Mouse (Mus musculus) adrenal gland, postnatal 4 days (tissue): ENCODE data around the gene Wrb. TPM values are rescaled to one million over a fixed set of nuclear protein-coding genes. Genes with fewer than 3 reads are reported as not detected.
"Not testable (repeated sequence)": the region's sequence is repeated elsewhere in the genome, so short reads cannot be mapped to it uniquely, and the experiment has no call there.

Experiments used
- DNase-seq, 2 experiments: peaks; one replicate each; pipeline ENCODE4 v3.0.0; 2021 to 2022; ENCODE audit warnings: low spot score in 2 of 2, mixed read lengths in 2 of 2
- long read RNA-seq, 2 experiments: library from polyadenylated mRNA; stranded (forward); transcript quantifications; one replicate each; pipeline ENCODE4 v2.0.0; 2021
- total RNA-seq, 2 experiments: library from RNA; stranded (reverse); gene quantifications; 2 replicates each; pipeline ENCODE4 v1.2.3; 2021

The Wrb gene
- 10 to 100 TPM; 31.5 to 31.9 TPM for total RNA-seq
- long read RNA-seq, experiment 1, transcript Wrb-201 (5 exons, 2,495 nt), result major isoform, 17 of 27 reads
- long read RNA-seq, experiment 1, partial matches to known transcripts, result 1 of 27 reads
- long read RNA-seq, experiment 1, other reads (novel, unspliced or antisense), result 3 of 27 reads
- long read RNA-seq, experiment 2, transcript Wrb-201 (5 exons, 2,495 nt), result major isoform, 51 of 58 reads
- long read RNA-seq, experiment 2, partial matches to known transcripts, result 1 of 58 reads
- long read RNA-seq, experiment 2, other reads (novel, unspliced or antisense), result 3 of 58 reads

GRCm38 (mm10) chr16:96145110-96145800, at the start of gene Wrb:
TSS of gene Wrb (plus strand) at chr16:96145407.
- DNase-seq, result peak; percentile 99

DNA sequence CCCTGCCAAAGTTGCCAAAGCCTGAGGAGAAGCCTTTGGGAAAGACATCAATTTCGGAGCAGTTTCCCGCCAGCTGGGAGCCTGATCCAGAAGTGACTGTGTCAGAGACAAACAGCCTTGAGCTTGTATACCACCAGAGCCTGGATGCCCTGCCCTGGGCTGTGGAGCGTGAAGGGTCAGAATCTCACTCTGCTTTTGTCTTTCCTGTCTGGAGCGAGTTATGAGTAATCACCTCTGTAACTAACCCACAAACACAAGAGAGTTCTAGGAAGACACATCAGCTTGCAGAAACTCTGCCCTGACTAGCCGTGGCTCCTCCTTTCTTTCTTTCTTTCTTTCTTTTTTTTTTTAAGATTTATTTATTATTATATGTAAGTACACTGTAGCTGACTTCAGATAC, 49.2 kb upstream of the Wrb start:
- no peak for DNase-seq

DNA sequence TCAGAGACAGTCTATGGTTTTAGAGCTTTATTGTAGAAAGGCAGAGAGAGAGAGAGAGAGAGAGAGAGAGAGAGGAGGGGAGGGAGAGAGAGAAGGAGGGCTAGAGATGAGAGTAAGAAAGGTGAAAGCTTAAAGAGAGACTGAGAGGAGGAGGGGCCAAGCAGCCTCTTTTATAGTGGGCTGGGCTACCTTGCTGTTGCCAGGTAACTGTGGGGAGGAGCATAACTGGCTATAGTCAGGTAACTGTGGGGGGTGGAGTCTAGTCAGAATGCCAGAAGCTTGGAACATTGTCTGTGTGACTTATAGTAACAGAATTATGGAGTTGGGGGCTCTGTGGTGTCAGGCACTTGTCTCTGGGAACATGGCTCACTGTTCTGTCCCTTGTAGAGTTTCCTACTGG, 47.4 kb upstream of the Wrb start:
- not testable (repeated sequence) for DNase-seq

DNA sequence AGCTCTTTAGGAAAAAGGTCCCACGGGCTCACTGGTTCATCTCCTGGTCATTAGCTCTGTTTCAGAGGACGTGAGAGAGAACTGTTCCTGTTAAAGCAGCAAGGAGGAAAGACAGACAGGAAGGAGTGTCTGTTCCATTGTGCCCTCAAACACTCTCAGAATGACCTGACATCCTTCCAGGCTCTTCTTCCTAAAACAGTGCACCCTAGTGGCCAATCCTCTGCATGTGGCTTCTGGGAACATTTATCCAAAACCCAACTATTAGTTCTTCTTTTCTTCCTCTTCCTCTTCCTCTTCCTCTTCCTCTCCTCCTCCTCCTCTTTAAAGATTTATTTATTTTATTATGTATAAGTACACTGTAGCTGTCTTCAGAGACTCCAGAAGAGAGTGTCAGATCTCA, 42.2 kb upstream of the Wrb start:
- DNase-seq, result no peak

GRCm38 (mm10) chr16:96109673-96110072, 35.5 kb upstream of the Wrb start:
- no peak for DNase-seq

GRCm38 (mm10) chr16:96110655-96111345, 34.4 kb upstream of the Wrb start:
- no peak for DNase-seq

- DNase-seq, result no peak
These were observed 32.4 kb upstream of the Wrb start for GRCm38 (mm10) chr16:96112769-96113168.

GRCm38 (mm10) chr16:96114729-96115128, 30.5 kb upstream of the Wrb start:
- no peak for DNase-seq

GRCm38 (mm10) chr16:96120022-96120623, 25.1 kb upstream of the Wrb start:
- no peak for DNase-seq

- DNase-seq, result no peak
These were observed 18.5 kb upstream of the Wrb start for GRCm38 (mm10) chr16:96126684-96127171.

DNA sequence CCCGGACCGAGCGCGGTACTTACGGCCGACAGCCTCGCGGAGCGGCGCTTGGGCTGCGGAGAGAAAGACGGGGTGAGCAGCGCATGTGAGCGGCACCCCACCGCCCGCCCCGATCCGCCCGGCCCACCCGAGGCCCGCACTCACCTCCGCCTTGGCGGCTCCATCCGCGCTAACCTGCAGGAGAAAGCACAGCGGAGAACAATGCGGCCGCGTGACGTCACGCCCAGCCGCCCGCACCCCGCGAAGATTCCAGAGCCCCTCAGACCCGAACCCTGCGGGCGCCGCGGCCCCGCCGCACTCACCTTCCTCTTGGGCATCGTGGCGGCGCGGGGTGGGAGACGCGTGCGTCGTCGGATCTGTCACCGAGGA, 17.9 kb upstream of the Wrb start:
- DNase-seq, result no peak

- peak; percentile 89 to 94 for DNase-seq
These were observed 17.4 kb upstream of the Wrb start, which contains the start of gene Hmgn1 for GRCm38 (mm10) chr16:96127657-96128344. TSS of gene Hmgn1 (minus strand) at chr16:96127729.

DNA sequence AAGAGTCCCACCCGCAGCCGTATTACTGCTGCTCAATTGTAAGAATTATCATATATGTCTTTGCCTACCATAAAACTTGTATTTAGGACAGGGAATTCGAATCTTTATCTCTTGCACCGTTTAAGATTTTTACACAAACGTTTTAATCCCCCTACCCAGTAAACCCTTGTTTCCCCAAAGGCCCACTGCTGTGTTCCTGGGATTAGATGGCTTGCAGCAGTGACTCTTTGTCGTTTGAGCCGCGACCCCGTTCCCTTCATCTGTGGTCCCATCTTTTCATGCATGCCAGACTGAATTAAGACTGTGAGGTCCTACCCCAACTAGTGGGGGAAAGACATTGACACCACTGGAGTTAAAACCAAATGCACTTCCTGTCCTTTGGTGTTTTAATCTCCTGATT, 16.7 kb upstream of the Wrb start:
- DNase-seq, result no peak

DNA sequence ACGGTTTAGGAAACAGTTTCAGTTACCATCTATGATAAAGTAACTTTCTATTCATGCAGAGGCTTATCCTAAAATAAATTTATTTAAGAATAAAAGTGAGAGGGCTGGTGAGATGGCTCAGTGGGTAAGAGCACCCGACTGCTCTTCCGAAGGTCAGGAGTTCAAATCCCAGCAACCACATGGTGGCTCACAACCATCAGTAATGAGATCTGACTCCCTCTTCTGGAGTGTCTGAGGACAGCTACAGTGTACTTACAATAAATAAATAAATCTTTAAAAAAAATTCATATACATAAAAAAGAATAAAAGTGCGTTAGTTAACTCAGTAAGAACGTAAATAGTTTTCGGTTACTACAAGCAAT, 478 bp upstream of the Wrb start:
- not testable (repeated sequence) for DNase-seq

GRCm38 (mm10) chr16:96145814-96146213, 607 bp downstream of the Wrb start:
- DNase-seq, result no peak

DNA sequence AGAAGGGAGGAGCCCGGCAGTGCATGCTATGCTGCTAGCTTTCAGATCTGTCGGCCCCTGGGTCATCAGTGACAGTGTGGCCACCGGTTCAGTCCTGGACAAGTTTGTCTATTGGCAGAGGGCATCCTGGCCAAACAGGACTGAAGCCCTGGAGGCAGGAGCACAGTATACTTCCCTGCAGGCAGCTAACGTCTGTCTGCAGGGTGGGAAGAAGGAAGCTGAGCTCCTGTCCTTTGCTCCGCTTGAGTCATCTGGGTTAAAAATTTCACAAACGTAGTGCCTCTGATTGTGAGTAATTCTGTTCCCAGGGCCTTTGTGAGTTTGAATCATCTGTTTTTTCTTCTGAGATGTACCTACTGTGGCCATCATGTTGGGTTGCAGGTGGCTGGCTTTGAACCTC, 3.6 kb downstream of the Wrb start:
- DNase-seq, result no peak

DNA sequence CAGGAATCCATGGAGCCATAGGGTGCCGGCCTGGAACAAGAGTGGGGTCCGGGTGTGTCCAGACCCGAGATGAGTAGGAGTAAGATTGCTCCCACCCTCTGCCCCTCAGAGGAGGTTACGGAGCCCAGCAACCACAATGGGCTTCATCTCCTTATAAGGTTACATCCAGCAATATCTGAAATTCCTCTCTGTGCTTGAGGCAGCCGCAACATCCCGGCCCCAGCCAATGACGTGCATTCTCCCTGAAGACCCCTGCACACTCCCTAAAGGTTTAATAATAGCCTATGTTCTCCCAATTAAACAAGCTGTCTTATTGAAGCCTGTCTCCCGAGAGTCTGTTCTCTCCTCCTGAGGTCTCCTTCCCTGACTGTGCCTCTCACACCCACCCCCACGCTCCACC, 4.1 kb downstream of the Wrb start:
- DNase-seq, result no peak

GRCm38 (mm10) chr16:96150995-96151394, 5.8 kb downstream of the Wrb start:
- DNase-seq, result peak; percentile 27 to 43

- peak; percentile 56 to 58 for DNase-seq
These were observed 6.3 kb downstream of the Wrb start for GRCm38 (mm10) chr16:96151551-96151950.

DNA sequence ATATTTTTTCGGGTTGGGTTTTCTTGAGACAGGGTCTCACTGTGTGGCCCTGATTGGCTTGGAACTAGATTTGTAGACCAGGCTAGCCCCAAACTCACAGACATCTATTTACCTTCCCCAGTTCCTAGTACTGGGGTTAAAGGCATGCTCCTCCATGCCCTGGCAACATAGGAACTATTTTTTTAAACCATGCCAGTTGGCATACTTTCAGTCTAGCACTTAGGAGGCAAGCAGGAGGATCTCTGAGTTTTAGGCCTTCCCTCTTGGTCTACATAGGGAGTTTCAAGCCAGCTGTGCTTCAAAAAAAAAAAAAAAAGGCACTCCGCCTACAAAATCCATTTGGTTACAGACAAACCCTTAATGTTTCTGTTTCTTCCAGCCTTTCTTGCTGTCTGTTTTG, 9.3 kb downstream of the Wrb start:
- no peak for DNase-seq

GRCm38 (mm10) chr16:96156019-96156418, 10.8 kb downstream of the Wrb start:
- no peak for DNase-seq
